Mouse (Mus musculus): ENCODE measurements around the gene Cfap97d2. TPM values are rescaled to one million over a fixed set of nuclear protein-coding genes. Genes with fewer than 3 reads are reported as not detected.
"Not testable (repeated sequence)": the region's sequence is repeated elsewhere in the genome, so short reads cannot be mapped to it uniquely, and the experiment has no call there.

Gene Cfap97d2
- polyA plus RNA-seq, 1 experiment = not detected

DNA sequence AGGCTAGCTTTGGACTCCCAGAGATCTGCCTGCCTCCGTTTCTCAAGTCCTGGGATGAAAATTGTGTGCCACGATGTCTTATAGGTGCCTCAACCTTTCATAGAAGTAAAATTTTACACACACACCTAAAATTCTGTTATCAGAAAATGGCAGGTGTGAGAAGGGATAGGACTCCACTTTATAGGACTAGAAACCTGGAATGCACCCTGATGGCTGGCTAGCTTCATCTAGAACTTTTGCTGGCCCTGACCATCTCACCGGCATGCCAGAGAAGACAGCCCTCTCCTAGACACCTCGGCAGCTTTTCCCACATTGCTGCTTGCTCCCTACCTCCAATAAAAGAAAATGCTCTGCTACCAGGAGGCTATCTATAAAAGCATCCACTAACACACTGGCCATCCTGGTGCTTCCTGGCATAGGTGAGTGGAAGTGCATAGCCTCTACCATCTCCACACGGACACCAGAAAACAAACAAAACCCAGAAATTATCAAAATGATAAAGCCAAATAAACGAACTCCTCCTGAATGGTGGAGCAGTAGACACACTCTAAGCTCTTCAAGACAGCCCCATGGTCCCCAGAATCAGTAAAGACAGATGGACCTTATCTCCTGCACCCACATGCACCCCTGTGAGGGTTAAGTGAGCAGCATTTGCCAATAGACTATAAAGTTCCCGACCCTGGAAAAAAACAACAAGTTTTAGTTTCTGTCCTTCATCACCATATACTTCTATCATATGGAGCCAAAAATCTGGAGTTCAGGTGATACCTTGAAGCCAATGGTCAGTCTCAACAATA is 35.3 kb downstream of the Cfap97d2 start:
- peaks cover 5% of the 10 kb centered on the region for H3K4me1 ChIP-seq (ENCODE audit: control insufficient read depth, insufficient read depth, insufficient read length, low read length)
- 73% methylated on average over 7 of the region's 7 CpGs for WGBS
- TF ChIP-seq CTCF (IDR thresholded peaks at IDR 0.05; ENCODE audit: extremely low read depth, insufficient read length, insufficient replicate concordance, low read depth, low read length) (no peak), POLR2A (IDR thresholded peaks at IDR 0.05; ENCODE audit: low read depth, low read length) (no peak)
- no peak overlapping the region for H3K4me3 ChIP-seq (ENCODE audit: low read depth, low read length)
- H3K27ac ChIP-seq (ENCODE audit: insufficient read depth, low read depth, low read length) = no peak overlapping the region
- H3K36me3 ChIP-seq (ENCODE audit: control insufficient read depth, insufficient read depth, low read length) = no peaks in the 10 kb centered on the region
- no peaks in the 10 kb centered on the region for H3K27me3 ChIP-seq (ENCODE audit: control insufficient read depth, insufficient read depth, low read length)

- not testable (repeated sequence) for H3K27me3 ChIP-seq (ENCODE audit: control insufficient read depth, insufficient read depth, low read length); H3K27ac ChIP-seq (ENCODE audit: insufficient read depth, low read depth, low read length); H3K4me3 ChIP-seq (ENCODE audit: low read depth, low read length); H3K36me3 ChIP-seq (ENCODE audit: control insufficient read depth, insufficient read depth, low read length)
- peaks cover 14% of the 10 kb centered on the region for H3K4me1 ChIP-seq (ENCODE audit: control insufficient read depth, insufficient read depth, insufficient read length, low read length)
- WGBS = 80% methylated on average over 5 of the region's 6 CpGs
Measured at GRCm38 (mm10) chr8:13746212-13746611, 40.5 kb downstream of the Cfap97d2 start.

DNA sequence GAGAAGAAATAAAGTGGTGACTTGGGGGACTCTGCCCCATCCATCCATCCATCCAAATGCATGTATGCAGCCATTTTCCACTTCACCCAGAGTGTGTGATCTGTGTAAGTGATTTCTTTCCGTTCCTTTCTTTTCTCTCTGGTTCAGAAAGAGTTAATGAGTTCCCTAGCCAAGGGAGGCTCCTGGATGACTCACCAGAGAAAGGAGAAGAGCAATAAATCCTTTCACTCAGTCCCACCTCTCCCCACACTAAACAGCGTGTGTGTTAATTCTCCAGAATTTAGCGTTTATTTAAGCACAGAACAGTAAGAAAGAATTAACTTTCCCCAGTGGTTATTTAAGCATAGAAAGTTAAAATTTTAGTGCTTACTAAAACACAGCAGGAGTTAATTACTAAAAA is 41.9 kb downstream of the Cfap97d2 start:
- Histone ChIP-seq H3K27ac (ENCODE audit: insufficient read depth, low read depth, low read length) (no peak overlapping the region), H3K36me3 (ENCODE audit: control insufficient read depth, insufficient read depth, low read length) (no peaks in the 10 kb centered on the region), H3K27me3 (ENCODE audit: control insufficient read depth, insufficient read depth, low read length) (no peaks in the 10 kb centered on the region), H3K4me3 (ENCODE audit: low read depth, low read length) (no peak overlapping the region), H3K4me1 (ENCODE audit: control insufficient read depth, insufficient read depth, insufficient read length, low read length) (peaks cover 14% of the 10 kb centered on the region)
- WGBS = 7% methylated on average over 3 of the region's 3 CpGs
- TF ChIP-seq CTCF (IDR thresholded peaks at IDR 0.05; ENCODE audit: extremely low read depth, insufficient read length, insufficient replicate concordance, low read depth, low read length) (no peak), POLR2A (IDR thresholded peaks at IDR 0.05; ENCODE audit: low read depth, low read length) (no peak)

- Histone ChIP-seq H3K36me3 (ENCODE audit: control insufficient read depth, insufficient read depth, low read length) (no peaks in the 10 kb centered on the region), H3K27me3 (ENCODE audit: control insufficient read depth, insufficient read depth, low read length) (no peaks in the 10 kb centered on the region), H3K4me1 (ENCODE audit: control insufficient read depth, insufficient read depth, insufficient read length, low read length) (peaks cover 11% of the 10 kb centered on the region), H3K27ac (ENCODE audit: insufficient read depth, low read depth, low read length) (no peak overlapping the region), H3K4me3 (ENCODE audit: low read depth, low read length) (no peak overlapping the region)
- WGBS = 31% methylated on average over 2 of the region's 2 CpGs
- TF ChIP-seq POLR2A (IDR thresholded peaks at IDR 0.05; ENCODE audit: low read depth, low read length) = no peak
- peak; percentile 66; the same call in 1 of the 2 replicates for TF ChIP-seq CTCF (IDR thresholded peaks at IDR 0.05; ENCODE audit: extremely low read depth, insufficient read length, insufficient replicate concordance, low read depth, low read length)
Measured at GRCm38 (mm10) chr8:13753680-13754079, 48.0 kb downstream of the Cfap97d2 start.

- 23% methylated on average over 7 of the region's 7 CpGs for WGBS
- no peaks in the 10 kb centered on the region for H3K27me3 ChIP-seq (ENCODE audit: control insufficient read depth, insufficient read depth, low read length)
- H3K4me3 ChIP-seq (ENCODE audit: low read depth, low read length) = no peak overlapping the region
- TF ChIP-seq POLR2A (IDR thresholded peaks at IDR 0.05; ENCODE audit: low read depth, low read length) (no peak), CTCF (IDR thresholded peaks at IDR 0.05; ENCODE audit: extremely low read depth, insufficient read length, insufficient replicate concordance, low read depth, low read length) (no peak)
- peak overlapping the region; percentile 58; the same call in 1 of the 2 replicates for H3K27ac ChIP-seq (ENCODE audit: insufficient read depth, low read depth, low read length)
- H3K36me3 ChIP-seq (ENCODE audit: control insufficient read depth, insufficient read depth, low read length) = peaks cover 6% of the 10 kb centered on the region
- H3K4me1 ChIP-seq (ENCODE audit: control insufficient read depth, insufficient read depth, insufficient read length, low read length) = peaks cover 11% of the 10 kb centered on the region
Measured at GRCm38 (mm10) chr8:13756480-13756879, 50.8 kb downstream of the Cfap97d2 start.

GRCm38 (mm10) chr8:13756982-13757804 is 51.5 kb downstream of the Cfap97d2 start, which contains the start of gene Cdc16:
Cdc16 (plus strand) TSS chr8:13757676.
- 4% methylated on average over 40 of the region's 40 CpGs for WGBS
- TF ChIP-seq CTCF (IDR thresholded peaks at IDR 0.05; ENCODE audit: extremely low read depth, insufficient read length, insufficient replicate concordance, low read depth, low read length) (no peak), POLR2A (IDR thresholded peaks at IDR 0.05; ENCODE audit: low read depth, low read length) (peak; percentile 49; the same call in 1 of the 2 replicates)
- H3K36me3 ChIP-seq (ENCODE audit: control insufficient read depth, insufficient read depth, low read length) = peaks cover 10% of the 10 kb centered on the region
- peak within 1 kb of the TSS; percentile 60 for H3K27ac ChIP-seq (ENCODE audit: insufficient read depth, low read depth, low read length)
- H3K4me1 ChIP-seq (ENCODE audit: control insufficient read depth, insufficient read depth, insufficient read length, low read length) = peaks cover 11% of the 10 kb centered on the region
- no peaks in the 10 kb centered on the region for H3K27me3 ChIP-seq (ENCODE audit: control insufficient read depth, insufficient read depth, low read length)
- H3K4me3 ChIP-seq (ENCODE audit: low read depth, low read length) = peak within 1 kb of the TSS; percentile 77
